Mouse (Mus musculus): ENCODE results near the gene S100pbp. TPM values are rescaled to one million over a fixed set of nuclear protein-coding genes. Genes with fewer than 3 reads are reported as not detected.

The S100pbp gene
- polyA plus RNA-seq, 1 experiment from 2014 or later, result 6.9 TPM

DNA sequence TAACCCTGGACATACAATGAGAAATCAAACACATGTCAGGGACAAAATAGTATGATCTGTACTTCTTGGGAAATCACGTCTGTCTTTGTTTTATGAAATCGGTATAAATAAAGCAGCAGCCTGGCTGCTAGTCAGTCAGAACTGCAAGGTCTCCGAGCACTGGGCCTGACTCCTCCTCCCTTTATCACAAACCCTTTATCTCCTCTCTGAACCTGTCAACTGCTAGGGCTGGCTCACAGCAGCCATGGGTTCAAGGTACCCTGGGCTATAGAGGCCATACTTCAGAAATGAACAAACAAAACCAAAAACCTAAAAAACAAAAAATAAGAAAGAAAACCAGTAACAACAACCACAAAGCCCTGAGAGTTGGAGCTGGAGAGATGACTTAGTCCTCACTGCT, 31.0 kb downstream of the S100pbp start:
- H3K27ac ChIP-seq (ENCODE audit: low read depth, low read length), result no peak overlapping the region
- WGBS, result 27% methylated on average over 3 of the region's 3 CpGs
- H3K36me3 ChIP-seq (ENCODE audit: control insufficient read depth, insufficient read depth), result peaks cover 12% of the 10 kb centered on the region
- no peak overlapping the region for H3K4me3 ChIP-seq (ENCODE audit: low read depth, low read length)
- no peak overlapping the region for H3K9ac ChIP-seq (ENCODE audit: low read depth, low read length)
- TF ChIP-seq CTCF (IDR thresholded peaks at IDR 0.05; ENCODE audit: low read depth), result no peak
- no peak overlapping the region for H3K4me2 ChIP-seq (replicated peaks; ENCODE audit: low read depth)
- no peaks in the 10 kb centered on the region for H3K9me3 ChIP-seq (ENCODE audit: control insufficient read depth)
- no peaks in the 10 kb centered on the region for H3K27me3 ChIP-seq (replicated peaks; ENCODE audit: control insufficient read depth, insufficient read depth, low read length)
- H3K4me1 ChIP-seq (replicated peaks; ENCODE audit: control insufficient read depth, insufficient read depth, low read length), result no peaks in the 10 kb centered on the region
- ATAC-seq, result no peak

DNA sequence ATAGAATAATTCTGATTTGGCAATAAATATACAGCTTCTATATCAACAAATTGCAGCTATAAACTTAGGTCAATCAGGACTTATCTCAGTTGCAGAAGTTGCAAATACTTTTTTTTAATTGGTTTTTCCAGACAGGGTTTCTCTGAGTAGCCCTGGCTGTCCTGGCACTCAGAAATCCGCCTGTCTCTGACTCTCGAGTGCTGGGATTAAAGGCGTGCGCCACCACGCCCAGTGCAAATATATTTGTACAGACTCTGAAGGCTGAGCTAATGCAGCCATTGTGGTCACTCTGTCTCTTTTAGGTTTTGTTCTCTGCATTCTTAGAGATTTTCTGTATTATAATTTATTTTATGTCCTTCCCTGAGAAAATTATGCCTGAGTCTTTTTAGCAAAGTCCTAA, 32.0 kb downstream of the S100pbp start:
- no peaks in the 10 kb centered on the region for H3K9me3 ChIP-seq (ENCODE audit: control insufficient read depth)
- no peak for ATAC-seq
- no peak overlapping the region for H3K4me3 ChIP-seq (ENCODE audit: low read depth, low read length)
- TF ChIP-seq CTCF (IDR thresholded peaks at IDR 0.05; ENCODE audit: low read depth), result no peak
- no peak overlapping the region for H3K9ac ChIP-seq (ENCODE audit: low read depth, low read length)
- H3K36me3 ChIP-seq (ENCODE audit: control insufficient read depth, insufficient read depth), result peaks cover 12% of the 10 kb centered on the region
- H3K4me1 ChIP-seq (replicated peaks; ENCODE audit: control insufficient read depth, insufficient read depth, low read length), result no peaks in the 10 kb centered on the region
- H3K27ac ChIP-seq (ENCODE audit: low read depth, low read length), result no peak overlapping the region
- H3K27me3 ChIP-seq (replicated peaks; ENCODE audit: control insufficient read depth, insufficient read depth, low read length), result no peaks in the 10 kb centered on the region
- WGBS, result 48% methylated on average over 5 of the region's 5 CpGs
- H3K4me2 ChIP-seq (replicated peaks; ENCODE audit: low read depth), result no peak overlapping the region

DNA sequence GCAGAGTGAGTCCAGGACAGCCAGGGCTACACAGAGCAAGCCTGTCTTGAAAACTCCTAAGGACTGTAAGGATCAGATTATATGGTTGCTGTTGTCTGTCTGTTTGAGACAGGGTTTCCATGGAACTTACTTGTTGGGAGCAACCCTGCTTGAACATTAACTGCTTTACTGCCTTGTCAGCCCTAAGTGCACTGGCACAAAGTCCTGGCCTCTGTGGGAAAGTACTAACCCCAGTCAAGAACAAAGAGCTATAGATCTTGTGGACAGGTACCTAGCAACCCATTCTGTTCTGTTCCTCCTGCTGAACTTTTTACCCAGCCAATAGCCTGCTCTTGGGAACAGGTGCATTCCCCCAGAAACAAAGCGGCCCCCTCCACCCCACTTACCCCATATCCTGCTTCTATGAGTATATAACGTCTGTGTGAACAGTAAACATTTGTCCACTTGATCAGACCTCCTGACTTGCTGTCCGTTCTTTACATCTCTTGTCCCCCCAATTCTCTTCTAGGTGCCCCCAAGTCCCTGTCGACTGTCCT, 38.2 kb downstream of the S100pbp start:
- Histone ChIP-seq H3K27ac (ENCODE audit: low read depth, low read length) (peak overlapping the region; percentile 82), H3K36me3 (ENCODE audit: control insufficient read depth, insufficient read depth) (peaks cover 15% of the 10 kb centered on the region), H3K4me1 (replicated peaks; ENCODE audit: control insufficient read depth, insufficient read depth, low read length) (no peaks in the 10 kb centered on the region; the same call in 1 of the 2 replicates), H3K9me3 (ENCODE audit: control insufficient read depth) (no peaks in the 10 kb centered on the region), H3K4me3 (ENCODE audit: low read depth, low read length) (no peak overlapping the region), H3K4me2 (replicated peaks; ENCODE audit: low read depth) (peak overlapping the region; percentile 17), H3K9ac (ENCODE audit: low read depth, low read length) (no peak overlapping the region), H3K27me3 (replicated peaks; ENCODE audit: control insufficient read depth, insufficient read depth, low read length) (no peaks in the 10 kb centered on the region)
- peak; percentile 96 for ATAC-seq
- no peak for TF ChIP-seq CTCF (IDR thresholded peaks at IDR 0.05; ENCODE audit: low read depth)
- 33% methylated on average over 4 of the region's 4 CpGs for WGBS

DNA sequence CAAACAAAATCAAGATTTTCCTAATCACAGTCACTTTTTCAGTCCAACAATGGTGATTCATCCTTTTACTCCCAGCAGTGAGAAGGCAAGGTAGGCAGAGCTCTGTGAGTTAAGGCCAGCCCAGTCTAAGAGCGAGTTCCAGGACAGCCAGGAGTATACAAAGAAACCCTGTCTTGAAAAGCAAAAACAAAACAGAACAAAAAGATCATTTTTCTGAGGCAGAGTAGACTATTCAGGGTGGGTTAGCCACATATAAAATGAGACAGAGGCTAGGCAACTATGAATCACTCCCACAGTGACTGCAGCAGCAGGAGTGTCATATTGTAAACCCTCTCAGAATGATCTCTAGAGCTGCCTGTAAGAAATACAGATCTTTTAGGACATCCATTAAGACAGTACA, 40.2 kb downstream of the S100pbp start:
- TF ChIP-seq CTCF (IDR thresholded peaks at IDR 0.05; ENCODE audit: low read depth), result no peak
- Histone ChIP-seq H3K27me3 (replicated peaks; ENCODE audit: control insufficient read depth, insufficient read depth, low read length) (no peaks in the 10 kb centered on the region), H3K9me3 (ENCODE audit: control insufficient read depth) (no peaks in the 10 kb centered on the region), H3K9ac (ENCODE audit: low read depth, low read length) (no peak overlapping the region), H3K4me1 (replicated peaks; ENCODE audit: control insufficient read depth, insufficient read depth, low read length) (no peaks in the 10 kb centered on the region; the same call in 1 of the 2 replicates), H3K27ac (ENCODE audit: low read depth, low read length) (no peak overlapping the region; the same call in 1 of the 2 replicates), H3K36me3 (ENCODE audit: control insufficient read depth, insufficient read depth) (peaks cover 10% of the 10 kb centered on the region), H3K4me3 (ENCODE audit: low read depth, low read length) (no peak overlapping the region), H3K4me2 (replicated peaks; ENCODE audit: low read depth) (no peak overlapping the region)
- WGBS, result 88% methylated on average over 1 of the region's 1 CpGs
- ATAC-seq, result no peak

DNA sequence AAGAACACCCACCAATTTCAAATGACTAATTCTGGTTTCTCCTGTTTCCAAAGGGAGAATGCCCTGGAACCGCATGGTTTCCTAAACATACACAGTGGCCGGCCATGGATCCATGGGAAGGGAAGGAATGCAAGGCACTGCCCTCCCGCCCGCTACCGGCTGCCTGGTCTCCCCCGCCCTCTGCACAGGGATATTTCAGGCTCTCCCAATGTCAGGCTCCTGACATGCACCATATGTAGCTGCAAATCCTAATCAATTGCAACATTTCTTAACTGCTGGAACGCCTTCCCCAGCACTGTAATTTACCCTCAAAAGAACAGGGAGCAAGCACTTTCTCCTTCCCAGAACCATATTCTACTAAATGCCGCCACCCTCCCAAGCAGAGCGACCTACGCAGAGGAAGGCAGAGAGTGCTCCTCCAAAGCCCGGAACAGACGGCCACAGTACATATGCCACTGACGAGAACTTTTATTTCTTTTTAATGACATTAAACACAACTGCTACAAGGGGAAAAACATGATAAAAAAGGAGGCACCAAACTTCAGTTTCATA, 41.9 kb downstream of the S100pbp start:
- Histone ChIP-seq H3K9ac (ENCODE audit: low read depth, low read length) (no peak overlapping the region), H3K27ac (ENCODE audit: low read depth, low read length) (no peak overlapping the region), H3K36me3 (ENCODE audit: control insufficient read depth, insufficient read depth) (peaks cover 9% of the 10 kb centered on the region), H3K4me1 (replicated peaks; ENCODE audit: control insufficient read depth, insufficient read depth, low read length) (no peaks in the 10 kb centered on the region; the same call in 1 of the 2 replicates), H3K4me3 (ENCODE audit: low read depth, low read length) (no peak overlapping the region), H3K9me3 (ENCODE audit: control insufficient read depth) (no peaks in the 10 kb centered on the region), H3K27me3 (replicated peaks; ENCODE audit: control insufficient read depth, insufficient read depth, low read length) (no peaks in the 10 kb centered on the region), H3K4me2 (replicated peaks; ENCODE audit: low read depth) (no peak overlapping the region)
- ATAC-seq, result no peak
- no peak for TF ChIP-seq CTCF (IDR thresholded peaks at IDR 0.05; ENCODE audit: low read depth)
- 82% methylated on average over 13 of the region's 13 CpGs for WGBS

DNA sequence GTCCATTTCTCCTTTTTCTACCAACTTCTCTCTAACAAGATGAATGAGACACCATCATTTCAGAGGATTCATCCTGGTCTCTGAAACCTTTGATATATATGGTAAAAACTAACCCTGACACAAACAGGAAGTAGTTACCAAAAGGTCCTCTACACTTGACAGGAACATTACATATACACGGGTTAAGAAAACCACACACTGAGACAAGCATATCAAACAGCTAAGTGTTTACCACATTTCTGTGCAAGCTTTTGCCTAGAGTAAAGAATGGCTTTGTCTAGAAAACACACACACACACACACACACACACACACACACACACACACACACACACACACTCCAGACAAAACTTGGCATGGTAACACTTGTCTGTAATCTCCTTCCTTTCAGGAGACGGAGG, 43.1 kb downstream of the S100pbp start:
- no peak for ATAC-seq
- Histone ChIP-seq H3K9ac (ENCODE audit: low read depth, low read length) (no peak overlapping the region), H3K4me2 (replicated peaks; ENCODE audit: low read depth) (no peak overlapping the region), H3K27me3 (replicated peaks; ENCODE audit: control insufficient read depth, insufficient read depth, low read length) (no peaks in the 10 kb centered on the region), H3K4me1 (replicated peaks; ENCODE audit: control insufficient read depth, insufficient read depth, low read length) (peaks cover 4% of the 10 kb centered on the region; the same call in 1 of the 2 replicates), H3K36me3 (ENCODE audit: control insufficient read depth, insufficient read depth) (peaks cover 5% of the 10 kb centered on the region), H3K4me3 (ENCODE audit: low read depth, low read length) (no peak overlapping the region), H3K27ac (ENCODE audit: low read depth, low read length) (no peak overlapping the region; the same call in 1 of the 2 replicates), H3K9me3 (ENCODE audit: control insufficient read depth) (no peaks in the 10 kb centered on the region)
- no peak for TF ChIP-seq CTCF (IDR thresholded peaks at IDR 0.05; ENCODE audit: low read depth)
- 42% methylated on average over 2 of the region's 2 CpGs for WGBS

Measured in intestine, postnatal 0 days (tissue).